8 mouse cellular contexts compared by ENCODE assay signal in the genomic region with DNA sequence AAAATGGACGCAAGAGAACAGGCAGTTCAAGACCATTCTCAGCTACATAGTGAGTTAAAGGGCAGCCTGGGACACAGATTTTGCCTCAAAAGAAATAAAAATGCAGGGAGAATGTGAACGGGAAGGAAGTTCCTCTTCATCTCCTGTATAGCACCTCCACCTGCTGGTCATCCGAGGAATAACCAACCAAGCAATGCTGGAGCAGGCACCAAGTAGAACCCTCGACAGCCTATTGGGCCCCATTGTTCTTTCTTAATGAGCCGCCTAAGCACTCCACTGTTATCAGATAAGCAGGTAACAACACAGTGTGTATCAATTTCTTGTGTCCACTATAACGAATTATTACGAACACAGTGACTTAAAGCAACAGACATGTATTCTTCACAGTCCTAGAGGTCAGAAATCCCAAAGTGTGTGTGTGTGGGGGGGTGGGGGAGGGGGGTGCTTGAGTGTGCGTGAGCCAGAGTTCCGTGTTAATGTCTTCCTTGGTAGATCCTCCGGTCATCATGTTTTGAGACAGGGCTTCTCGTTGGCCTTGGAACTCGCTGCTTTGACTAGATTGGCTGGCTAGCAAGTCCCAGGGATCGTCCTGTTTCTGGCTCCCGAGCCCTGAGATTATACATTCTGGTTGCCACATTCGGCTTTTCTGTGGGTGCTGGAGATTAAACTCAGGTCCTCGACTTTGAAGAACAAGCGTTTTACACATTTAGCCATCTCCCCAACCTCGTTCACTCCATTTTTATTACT. TPM values are rescaled to one million over a fixed set of nuclear protein-coding genes. Genes with fewer than 3 reads are reported as not detected.
DNase-seq lines count a peak whose midpoint lies in the region; ATAC-seq and TF ChIP-seq lines count a peak whose summit lies in the region.

No protein-coding gene starts in this region.

- H3K4me2 ChIP-seq in forebrain, embryonic 14.5 days (ENCODE audit: low read length), result peak overlapping the region; percentile 41
- H3K4me2 ChIP-seq in liver, postnatal 0 days (ENCODE audit: low read depth, low read length), result peak overlapping the region; percentile 67
- H3K4me2 ChIP-seq in neural tube, embryonic 15.5 days, result peak overlapping the region; percentile 54

- H3K4me1 ChIP-seq in E14TG2a.4 (replicated peaks; ENCODE audit: low read depth, low read length), result no peaks in the 10 kb centered on the region
- no peaks in the 10 kb centered on the region for H3K4me1 ChIP-seq in forebrain, embryonic 14.5 days (ENCODE audit: control insufficient read depth, insufficient read depth, low read length)
- H3K4me1 ChIP-seq in liver, postnatal 0 days (ENCODE audit: insufficient read depth), result no peaks in the 10 kb centered on the region
- H3K4me1 ChIP-seq in neural tube, embryonic 15.5 days, result no peaks in the 10 kb centered on the region

- peak overlapping the region; percentile 39 for H3K4me3 ChIP-seq in E14TG2a.4 (replicated peaks; ENCODE audit: low read length)
- peak overlapping the region; percentile 23 for H3K4me3 ChIP-seq in forebrain, embryonic 14.5 days (ENCODE audit: low read depth, low read length)
- peak overlapping the region; percentile 32 for H3K4me3 ChIP-seq in liver, postnatal 0 days (ENCODE audit: low read depth, low read length)
- peak overlapping the region; percentile 31 for H3K4me3 ChIP-seq in neural tube, embryonic 15.5 days (replicated peaks)

- intact Hi-C loops in heart, postnatal 14 days (cut with DNase I), result loop anchor here (2.0 kb wide), 1 partner anchor 144 kb away; a partner anchor contains a TSS

- H3K36me3 ChIP-seq in E14TG2a.4 (ENCODE audit: insufficient read depth, low read length), result no peaks in the 10 kb centered on the region
- no peaks in the 10 kb centered on the region for H3K36me3 ChIP-seq in forebrain, embryonic 14.5 days (ENCODE audit: control insufficient read depth, insufficient read depth, low read length)
- H3K36me3 ChIP-seq in liver, postnatal 0 days (replicated peaks; ENCODE audit: insufficient read depth, low read length), result no peaks in the 10 kb centered on the region
- H3K36me3 ChIP-seq in neural tube, embryonic 15.5 days, result no peaks in the 10 kb centered on the region

- H3K27me3 ChIP-seq in E14TG2a.4 (ENCODE audit: insufficient read depth, low read length), result no peaks in the 10 kb centered on the region
- no peaks in the 10 kb centered on the region for H3K27me3 ChIP-seq in forebrain, embryonic 14.5 days (replicated peaks; ENCODE audit: control insufficient read depth, insufficient read depth, low read length)
- H3K27me3 ChIP-seq in liver, postnatal 0 days (ENCODE audit: insufficient read depth, low read length), result no peaks in the 10 kb centered on the region
- H3K27me3 ChIP-seq in neural tube, embryonic 15.5 days (replicated peaks), result no peaks in the 10 kb centered on the region

- no peak for TF ChIP-seq EP300 in liver, postnatal 0 days (IDR thresholded peaks at IDR 0.05; ENCODE audit: low read depth)

- peak; percentile 70 for ATAC-seq in cerebellum, adult (ENCODE audit: insufficient number of reproducible peaks, low FRiP score, low TSS enrichment)
- peak; percentile 95 for ATAC-seq in forebrain, embryonic 14.5 days
- peak; percentile 83 for ATAC-seq in liver, postnatal 0 days
- ATAC-seq in neural tube, embryonic 15.5 days (ENCODE audit: low FRiP score), result peak; percentile 93

- H3K9ac ChIP-seq in forebrain, embryonic 14.5 days (ENCODE audit: low read length), result peak overlapping the region; percentile 41
- no peak overlapping the region for H3K9ac ChIP-seq in liver, postnatal 0 days (replicated peaks)
- no peak overlapping the region for H3K9ac ChIP-seq in neural tube, embryonic 15.5 days (replicated peaks)

- 36% methylated on average over 18 of the region's 18 CpGs for WGBS in forebrain, embryonic 14.5 days
- 17% methylated on average over 18 of the region's 18 CpGs for WGBS in liver, postnatal 0 days (ENCODE audit: insufficient replicate concordance)
- 25% methylated on average over 18 of the region's 18 CpGs for WGBS in neural tube, embryonic 15.5 days

- H3K27ac ChIP-seq in forebrain, embryonic 14.5 days (ENCODE audit: low read depth, low read length), result no peak overlapping the region
- peak overlapping the region; percentile 11; the same call in 1 of the 2 replicates for H3K27ac ChIP-seq in liver, postnatal 0 days (ENCODE audit: low read depth)
- H3K27ac ChIP-seq in neural tube, embryonic 15.5 days (replicated peaks), result no peak overlapping the region

- peak; percentile 47 for TF ChIP-seq CTCF in E14TG2a.4 (conservative IDR thresholded peaks at IDR 0.05; ENCODE audit: low read length)
- peak; percentile 84 for TF ChIP-seq CTCF in liver, postnatal 0 days (IDR thresholded peaks at IDR 0.05; ENCODE audit: low read depth)

- H3K9me3 ChIP-seq in E14TG2a.4 (ENCODE audit: low read length), result no peaks in the 10 kb centered on the region
- no peaks in the 10 kb centered on the region for H3K9me3 ChIP-seq in forebrain, embryonic 14.5 days (replicated peaks; ENCODE audit: control insufficient read depth, low read length)
- no peaks in the 10 kb centered on the region for H3K9me3 ChIP-seq in liver, postnatal 0 days (ENCODE audit: low read length)
- H3K9me3 ChIP-seq in neural tube, embryonic 15.5 days (replicated peaks), result no peaks in the 10 kb centered on the region

- DNase-seq in forebrain, embryonic 14.5 days (ENCODE audit: low spot score), result peak; percentile 88
- DNase-seq in heart, postnatal 14 days, result peak; percentile 67 to 76
- peak; percentile 79 for DNase-seq in layer of hippocampus, adult 11-12 months (ENCODE audit: low spot score)
- peak; percentile 74 for DNase-seq in liver, postnatal 0 days
- peak; percentile 80 for DNase-seq in testis, postnatal 10 days (ENCODE audit: low spot score)

RNA-seq across cellular contexts. Expression of a gene that starts 15.6 kb away (rescaled TPM):
- polyA plus RNA-seq in forebrain, embryonic 14.5 days (2014; fragmentation: Nextera tagmentation; extraction: Ambion mirVana), result 281 and 325 TPM in 2 replicates
- total RNA-seq in heart, postnatal 14 days (2021), result 100 to 1,000 TPM; 554 to 629 TPM
- polyA plus RNA-seq in liver, postnatal 0 days (2015; fragmentation: Nextera tagmentation; extraction: Ambion mirVana), result 192 and 201 TPM in 2 replicates
- polyA plus RNA-seq in neural tube, embryonic 15.5 days (2015; fragmentation: Nextera tagmentation; extraction: Ambion mirVana), result 288 and 308 TPM in 2 replicates

RNA-seq across cellular contexts. Expression of a gene that starts 28.3 kb away (rescaled TPM):
- 0.23 and 0.25 TPM in 2 replicates for polyA plus RNA-seq in forebrain, embryonic 14.5 days (2014; fragmentation: Nextera tagmentation; extraction: Ambion mirVana)
- 1 to 10 TPM; 1.5 to 1.7 TPM for total RNA-seq in heart, postnatal 14 days (2021)
- polyA plus RNA-seq in liver, postnatal 0 days (2015; fragmentation: Nextera tagmentation; extraction: Ambion mirVana), result 1.2 and 1.5 TPM in 2 replicates
- polyA plus RNA-seq in neural tube, embryonic 15.5 days (2015; fragmentation: Nextera tagmentation; extraction: Ambion mirVana), result 0.29 and 0.59 TPM in 2 replicates

RNA-seq across cellular contexts. Expression of a gene that starts 49.7 kb away (rescaled TPM):
- 19.1 and 19.7 TPM in 2 replicates for polyA plus RNA-seq in forebrain, embryonic 14.5 days (2014; fragmentation: Nextera tagmentation; extraction: Ambion mirVana)
- 10 to 100 TPM in 1 of 2 experiments, 1 to 10 TPM in 1; 8.5 to 10.7 TPM for total RNA-seq in heart, postnatal 14 days (2021)
- 2.4 and 2.5 TPM in 2 replicates for polyA plus RNA-seq in liver, postnatal 0 days (2015; fragmentation: Nextera tagmentation; extraction: Ambion mirVana)
- polyA plus RNA-seq in neural tube, embryonic 15.5 days (2015; fragmentation: Nextera tagmentation; extraction: Ambion mirVana), result 19.9 and 21.4 TPM in 2 replicates
